Comparison of ENCODE assay signal across 25 mouse cellular contexts in the genomic region with DNA sequence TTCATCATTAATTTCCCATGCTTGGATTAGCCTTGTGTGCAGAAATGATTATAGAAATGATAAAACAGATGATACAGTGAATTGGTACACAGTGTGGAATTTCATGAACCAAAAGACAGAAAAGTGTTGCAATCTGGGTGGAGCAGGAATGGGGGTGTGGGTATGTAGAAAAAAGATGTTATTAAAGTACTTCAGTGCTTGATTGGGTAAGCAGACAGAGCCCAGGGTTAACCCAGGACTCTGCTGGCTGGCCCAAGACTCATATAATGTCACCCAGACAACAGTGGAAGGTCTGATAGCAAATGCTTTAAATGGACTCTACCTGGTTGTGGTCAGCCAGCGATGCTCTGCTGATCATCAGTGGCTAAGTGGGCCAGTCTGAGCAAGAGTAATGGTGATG.
"Had no signal": no experiment of that assay in that cellular context is flagged by ENCODE, and none has a peak within 500 bp of the region (broad histone marks: within the 10 kb centered on the region; RNA-seq: fewer than 3 reads in every experiment).

No protein-coding gene starts in this region.

- ATAC-seq: hindbrain, embryonic 16.5 days; inflammation-experienced regulatory T-cells, adult 6 months; intestine, embryonic 15.5 days; intestine, postnatal 0 days; liver, embryonic 12.5 days had no signal

- H3K9ac ChIP-seq: heart, embryonic 12.5 days; hindbrain, embryonic 12.5 days; hindbrain, embryonic 14.5 days; intestine, embryonic 15.5 days; limb, embryonic 13.5 days; limb, embryonic 15.5 days; liver, embryonic 12.5 days; liver, embryonic 14.5 days had no signal

- DNase-seq: gastrocnemius, postnatal 14 days; heart, adult 18-20 months; heart, postnatal 10 days; heart, postnatal 4 days; kidney, adult 18-20 months; kidney, adult 8-10 months; kidney, postnatal 14 days; kidney, postnatal 36 days; layer of hippocampus, adult 9-11 months; layer of hippocampus, postnatal 36 days; left cerebral cortex, postnatal 4 days had no signal

- H3K4me1 ChIP-seq: heart, embryonic 10.5 days; intestine, embryonic 15.5 days; limb, embryonic 13.5 days; limb, embryonic 15.5 days; liver, embryonic 12.5 days had no signal

- H3K27ac ChIP-seq: heart, embryonic 10.5 days; hindbrain, embryonic 10.5 days; hindbrain, embryonic 12.5 days; hindbrain, embryonic 14.5 days; intestine, embryonic 15.5 days; kidney, postnatal 0 days; limb, embryonic 13.5 days; limb, embryonic 15.5 days; liver, embryonic 12.5 days; liver, embryonic 14.5 days had no signal

- H3K36me3 ChIP-seq: heart, embryonic 10.5 days; heart, embryonic 12.5 days; hindbrain, embryonic 10.5 days; hindbrain, embryonic 12.5 days; intestine, embryonic 15.5 days; limb, embryonic 13.5 days; limb, embryonic 15.5 days; liver, embryonic 12.5 days had no signal

- H3K4me3 ChIP-seq: heart, embryonic 10.5 days; heart, embryonic 12.5 days; hindbrain, embryonic 10.5 days; hindbrain, embryonic 12.5 days; intestine, embryonic 15.5 days; limb, embryonic 13.5 days; limb, embryonic 15.5 days; liver, embryonic 12.5 days had no signal

- H3K4me2 ChIP-seq: heart, embryonic 12.5 days; hindbrain, embryonic 12.5 days; hindbrain, embryonic 14.5 days; intestine, embryonic 15.5 days; limb, embryonic 13.5 days; limb, embryonic 15.5 days; liver, embryonic 12.5 days had no signal

- H3K27me3 ChIP-seq: heart, embryonic 12.5 days; hindbrain, embryonic 12.5 days; intestine, embryonic 15.5 days; limb, embryonic 13.5 days; limb, embryonic 15.5 days; liver, embryonic 12.5 days had no signal

- H3K9me3 ChIP-seq: heart, embryonic 10.5 days; heart, embryonic 12.5 days; hindbrain, embryonic 10.5 days; hindbrain, embryonic 12.5 days; intestine, embryonic 15.5 days; limb, embryonic 13.5 days; limb, embryonic 15.5 days; liver, embryonic 12.5 days had no signal
